Mouse (Mus musculus) bone marrow macrophage, adult 2 months (primary cell): ENCODE measurements around the gene Als2cl. TPM values are rescaled to one million over a fixed set of nuclear protein-coding genes. Genes with fewer than 3 reads are reported as not detected.

ENCODE experiments used
- H3K27ac ChIP-seq: 2 replicates; pipeline ENCODE4 v1.5.1; 2012; ENCODE audit warnings: low read depth, low read length; ENCODE audit not compliant: insufficient read depth
- H3K4me1 ChIP-seq: 2 replicates; pipeline ENCODE4 v1.6.1; 2012; ENCODE audit warnings: low read length; ENCODE audit not compliant: control insufficient read depth, insufficient read depth
- H3K4me3 ChIP-seq: 2 replicates; pipeline ENCODE4 v1.5.1; 2012; ENCODE audit warnings: mild to moderate bottlenecking, low read length, moderate library complexity; ENCODE audit not compliant: insufficient read depth
- CTCF ChIP-seq: IDR thresholded peaks from 2 replicates; pipeline ENCODE4 v1.5.1; 2012; ENCODE audit warnings: low read depth, mild to moderate bottlenecking, low read length, moderate library complexity
- POLR2A ChIP-seq: IDR thresholded peaks from 2 replicates; pipeline ENCODE4 v1.6.1; 2012; ENCODE audit warnings: mild to moderate bottlenecking, low read depth, low read length, borderline replicate concordance
- polyA plus RNA-seq: library from polyadenylated mRNA; stranded (reverse); fragments of >200 nt; gene quantifications from 2 replicates; pipeline ENCODE4 v1.2.4, GENCODE M21; 2012; ENCODE audit not compliant: missing spikeins, insufficient read depth, insufficient read length

Als2cl gene
- polyA plus RNA-seq, 1 experiment, result 12.6 TPM

- H3K4me3 ChIP-seq, result no peak overlapping the region
- H3K27ac ChIP-seq, result no peak overlapping the region
- TF ChIP-seq CTCF (no peak), POLR2A (no peak)
- 0 out of 2 replicates have a peak, but pooled peaks cover 4% of the 10 kb centered on the region for H3K4me1 ChIP-seq
Observed at GRCm38 (mm10) chr9:110895507-110895906, 15.8 kb downstream of the Als2cl start.

- no peak overlapping the region for H3K4me3 ChIP-seq
- 0 out of 2 replicates have a peak, but pooled peaks cover 2% of the 10 kb centered on the region for H3K4me1 ChIP-seq
- no peak overlapping the region for H3K27ac ChIP-seq
- no peak for TF ChIP-seq CTCF
Observed at GRCm38 (mm10) chr9:110895994-110896393, 16.3 kb downstream of the Als2cl start.

GRCm38 (mm10) chr9:110896595-110896994, 16.9 kb downstream of the Als2cl start:
- TF ChIP-seq POLR2A (no peak), CTCF (no peak)
- Histone ChIP-seq H3K4me1 (0 out of 2 replicates have a peak, but pooled peaks cover 2% of the 10 kb centered on the region), H3K4me3 (no peak overlapping the region), H3K27ac (no peak overlapping the region)

GRCm38 (mm10) chr9:110899451-110900008, 19.9 kb downstream of the Als2cl start:
- Histone ChIP-seq H3K27ac (no peak overlapping the region), H3K4me3 (no peak overlapping the region), H3K4me1 (no peaks in the 10 kb centered on the region)
- TF ChIP-seq CTCF, result no peak
- TF ChIP-seq POLR2A, result no peak

GRCm38 (mm10) chr9:110901204-110901603, 21.5 kb downstream of the Als2cl start:
- H3K4me1 ChIP-seq, result no peaks in the 10 kb centered on the region

GRCm38 (mm10) chr9:110902271-110902670, 22.6 kb downstream of the Als2cl start:
- H3K27ac ChIP-seq, result no peak overlapping the region
- H3K4me1 ChIP-seq, result no peaks in the 10 kb centered on the region
- TF ChIP-seq POLR2A, result no peak
- H3K4me3 ChIP-seq, result no peak overlapping the region

More at GRCm38 (mm10) chr9:110901204-110901603, 21.5 kb downstream of the Als2cl start:
- Histone ChIP-seq H3K27ac (no peak overlapping the region), H3K4me3 (no peak overlapping the region)
- no peak for TF ChIP-seq CTCF
- TF ChIP-seq POLR2A, result no peak

- TF ChIP-seq POLR2A (no peak), CTCF (no peak)
- Histone ChIP-seq H3K4me3 (no peak overlapping the region), H3K4me1 (peaks cover 3% of the 10 kb centered on the region; the same call in 1 of the 2 replicates), H3K27ac (no peak overlapping the region)
Observed at GRCm38 (mm10) chr9:110907201-110907837, 27.6 kb downstream of the Als2cl start.

- TF ChIP-seq CTCF, result no peak
- no peak for TF ChIP-seq POLR2A
- Histone ChIP-seq H3K27ac (no peak overlapping the region), H3K4me3 (no peak overlapping the region), H3K4me1 (peaks cover 3% of the 10 kb centered on the region; the same call in 1 of the 2 replicates)
Observed at GRCm38 (mm10) chr9:110907838-110908630, 28.4 kb downstream of the Als2cl start.

- TF ChIP-seq CTCF (no peak), POLR2A (no peak)
- Histone ChIP-seq H3K4me3 (no peak overlapping the region), H3K27ac (no peak overlapping the region), H3K4me1 (peaks cover 3% of the 10 kb centered on the region; the same call in 1 of the 2 replicates)
Observed at GRCm38 (mm10) chr9:110908631-110909016, 29.0 kb downstream of the Als2cl start.

- Histone ChIP-seq H3K4me3 (no peak overlapping the region), H3K27ac (no peak overlapping the region), H3K4me1 (peaks cover 3% of the 10 kb centered on the region; the same call in 1 of the 2 replicates)
- no peak for TF ChIP-seq POLR2A
- TF ChIP-seq CTCF, result no peak
Observed at GRCm38 (mm10) chr9:110909371-110909967, 29.8 kb downstream of the Als2cl start.
